Mouse (Mus musculus): ENCODE data around the gene Iqsec1.

The Iqsec1 gene

DNA sequence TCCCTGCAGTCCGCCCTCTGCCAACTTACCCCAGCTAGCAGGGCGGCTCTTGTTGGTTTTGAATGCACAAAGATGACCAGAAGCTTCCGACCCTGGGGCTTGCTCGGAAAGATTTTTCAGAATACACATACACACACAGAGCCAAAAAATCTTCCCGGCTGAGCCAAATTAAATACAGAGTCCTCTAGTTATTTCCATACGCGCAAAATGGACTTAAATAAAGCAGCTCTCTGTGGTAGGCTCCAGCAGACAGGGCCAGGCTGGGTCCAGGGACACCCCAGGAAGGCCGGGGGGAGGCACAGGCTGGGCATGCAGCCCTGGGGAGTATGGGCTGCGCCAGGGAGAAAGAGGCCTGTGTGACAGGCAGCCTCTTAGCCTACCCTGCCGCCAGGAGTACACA lies 282.0 kb downstream of the Iqsec1 start:
- no peak for DNase-seq (ENCODE audit: low spot score)

DNA sequence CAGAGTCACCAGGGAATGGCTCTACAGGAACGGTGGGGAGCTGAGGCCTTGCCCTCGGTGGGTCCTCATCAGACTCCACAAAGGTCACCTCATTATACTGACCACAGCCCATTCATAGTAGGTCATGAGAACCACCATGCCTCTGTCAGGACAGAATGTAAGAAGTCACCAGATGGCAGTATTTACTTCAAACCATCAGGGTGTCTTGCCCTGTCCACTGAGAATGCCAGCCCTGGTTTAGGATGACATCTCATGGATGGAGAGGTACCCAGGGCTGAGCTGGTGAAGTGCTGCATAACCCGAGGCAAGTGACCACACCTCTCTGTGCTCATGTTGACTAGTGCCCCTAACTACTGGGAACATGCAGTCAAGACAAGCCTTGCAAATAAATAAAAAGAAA lies 282.7 kb downstream of the Iqsec1 start:
- DNase-seq (ENCODE audit: low spot score): no peak

DNA sequence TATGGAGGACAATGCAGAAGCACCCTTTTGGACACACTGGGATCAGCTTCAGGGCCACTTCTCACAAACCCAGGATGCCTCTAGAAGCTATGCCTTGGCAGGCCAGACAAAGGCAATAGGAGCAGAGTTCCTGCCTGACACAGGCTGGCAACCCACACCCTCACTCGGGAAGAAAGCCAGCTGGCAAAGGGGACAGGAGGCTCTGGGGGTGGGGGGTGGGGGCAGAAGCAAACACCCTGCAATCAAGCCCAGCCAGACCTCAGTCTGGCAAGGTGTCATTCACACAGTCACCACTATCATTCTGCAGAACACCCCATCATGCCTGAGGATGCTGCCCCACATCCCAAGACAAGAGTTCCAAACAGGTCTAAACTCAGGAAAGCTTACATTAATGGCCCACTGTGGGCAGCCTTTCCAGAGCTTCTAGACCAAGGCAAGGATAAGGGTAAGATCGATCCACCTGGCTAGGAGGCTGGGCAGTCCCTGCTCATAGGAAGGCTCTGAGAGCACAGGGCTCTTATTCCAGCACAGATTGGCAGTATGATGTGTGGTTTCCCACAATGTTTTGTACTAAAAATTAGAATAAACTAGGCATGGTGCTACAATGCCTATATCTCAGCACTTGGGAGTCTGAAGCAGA lies 283.7 kb downstream of the Iqsec1 start:
- no peak for DNase-seq (ENCODE audit: low spot score)

DNA sequence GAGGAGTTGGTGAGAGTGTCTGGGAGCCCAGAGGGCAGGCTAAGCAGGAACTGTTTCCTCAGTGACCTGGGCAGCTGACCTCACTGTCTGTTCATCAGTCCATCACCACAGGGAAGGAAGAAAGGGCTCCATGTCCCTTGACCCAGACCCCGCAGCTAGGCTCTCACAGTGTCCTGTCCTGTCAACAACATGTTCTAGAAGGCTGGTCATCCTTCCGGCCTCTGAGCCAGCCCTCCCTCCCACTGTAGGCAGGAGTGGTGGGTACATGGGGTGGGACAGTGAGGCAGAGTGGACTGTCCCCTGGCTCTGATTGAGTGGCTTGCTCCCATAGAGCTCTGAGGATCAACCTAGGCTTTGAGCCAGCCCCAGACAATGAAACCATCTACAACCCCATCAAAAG lies 284.7 kb downstream of the Iqsec1 start:
- no peak for DNase-seq (ENCODE audit: low spot score)

DNA sequence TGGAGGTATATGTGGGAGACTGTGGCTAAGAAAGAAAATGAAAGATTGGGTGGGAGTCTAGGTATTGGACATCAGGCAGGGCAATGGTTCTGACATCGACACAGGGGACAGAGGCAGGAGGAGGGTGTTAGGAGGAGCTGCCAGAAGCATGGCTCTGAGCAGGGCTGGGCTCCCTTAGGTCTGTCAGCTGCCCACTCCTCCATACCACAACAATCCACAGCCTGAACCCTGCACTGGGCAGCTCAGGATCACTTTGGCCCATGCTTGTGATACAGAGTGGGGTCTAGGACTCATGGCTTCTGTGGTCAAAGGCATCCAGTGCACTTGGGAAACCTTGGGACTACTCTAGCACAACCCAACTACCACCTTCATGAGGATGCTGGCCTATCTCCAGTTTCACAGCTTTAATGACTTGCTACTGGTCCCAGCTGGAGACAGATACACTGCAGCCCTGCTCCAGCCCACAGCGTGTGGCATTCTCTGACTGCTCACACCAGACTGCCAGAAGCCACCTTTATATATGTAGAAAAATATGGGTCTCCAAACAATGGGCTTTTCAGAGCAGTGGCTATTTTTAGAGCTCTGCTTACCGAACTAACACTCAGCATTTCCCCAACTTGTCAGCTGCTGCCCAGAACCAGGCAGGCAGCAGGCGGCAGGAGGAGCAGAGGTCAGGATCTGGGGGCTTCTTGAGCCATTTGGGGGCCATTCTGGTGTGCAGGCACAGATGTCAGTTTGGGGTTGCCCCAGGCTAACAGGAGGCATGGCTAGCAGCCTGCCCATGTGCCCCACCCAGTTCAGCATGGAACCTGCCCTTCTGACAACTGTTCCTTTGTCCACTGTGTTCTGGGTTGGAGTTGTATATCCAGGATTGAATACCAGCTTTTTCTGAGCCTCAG lies 285.4 kb downstream of the Iqsec1 start:
- no peak for DNase-seq (ENCODE audit: low spot score)

DNA sequence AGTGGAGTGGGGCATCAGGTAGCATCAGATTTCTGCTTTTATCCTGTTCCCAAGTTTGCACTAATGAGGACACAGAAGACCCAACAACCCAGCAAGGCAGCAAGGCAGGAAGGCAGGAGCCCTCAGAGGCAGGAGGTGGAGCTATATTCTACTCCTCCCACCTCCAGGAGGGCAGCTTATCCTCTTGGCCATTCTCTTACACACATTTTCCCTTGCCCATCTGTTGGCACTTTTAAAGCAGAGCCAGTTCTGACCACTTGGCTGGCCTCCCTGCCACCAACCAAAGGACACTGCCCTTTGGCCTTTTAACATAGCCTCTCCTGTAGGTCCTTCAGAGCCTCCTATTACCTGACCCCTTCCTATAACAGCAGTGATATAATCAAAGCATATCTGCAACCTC lies 286.3 kb downstream of the Iqsec1 start:
- no peak for DNase-seq (ENCODE audit: low spot score)

DNA sequence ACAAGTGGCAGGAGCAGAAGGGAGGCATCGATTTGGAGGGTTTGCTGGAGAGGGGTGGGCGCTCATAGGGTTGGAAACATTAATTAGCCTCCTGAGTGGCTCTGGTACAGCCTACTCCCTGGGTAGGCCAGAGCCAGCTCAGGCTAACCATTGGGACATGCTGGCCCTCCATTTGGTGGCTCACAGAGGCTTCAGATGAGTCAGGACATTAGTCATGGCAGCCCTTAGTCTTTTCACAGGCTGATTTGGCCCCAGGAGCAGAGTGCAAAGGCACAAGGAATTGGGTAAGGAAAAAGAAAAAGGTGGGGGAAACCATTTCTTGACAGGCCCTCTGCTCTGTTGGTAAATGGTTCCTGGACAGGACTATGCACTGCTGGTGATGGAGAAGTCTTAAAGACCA lies 287.1 kb downstream of the Iqsec1 start:
- no peak for DNase-seq (ENCODE audit: low spot score)

DNA sequence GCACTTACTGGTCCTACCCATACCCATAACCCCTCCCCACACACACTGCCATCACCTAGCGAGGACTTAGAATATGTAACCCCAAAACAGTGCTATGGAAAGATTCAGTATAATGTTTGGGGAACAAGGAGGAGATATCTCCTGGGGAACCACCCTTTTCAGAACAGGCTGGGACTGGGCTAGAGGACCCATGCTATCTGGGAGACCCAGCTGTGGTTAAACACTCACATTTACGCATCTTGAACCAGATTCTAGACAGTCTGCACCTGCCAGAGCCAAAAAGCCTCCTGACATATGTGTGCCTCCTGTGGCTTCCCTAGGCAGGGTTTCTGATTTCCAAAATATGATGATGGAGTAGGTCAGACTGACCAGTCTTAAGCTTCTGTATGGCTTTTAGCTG lies 287.7 kb downstream of the Iqsec1 start:
- DNase-seq (ENCODE audit: low spot score): no peak

DNA sequence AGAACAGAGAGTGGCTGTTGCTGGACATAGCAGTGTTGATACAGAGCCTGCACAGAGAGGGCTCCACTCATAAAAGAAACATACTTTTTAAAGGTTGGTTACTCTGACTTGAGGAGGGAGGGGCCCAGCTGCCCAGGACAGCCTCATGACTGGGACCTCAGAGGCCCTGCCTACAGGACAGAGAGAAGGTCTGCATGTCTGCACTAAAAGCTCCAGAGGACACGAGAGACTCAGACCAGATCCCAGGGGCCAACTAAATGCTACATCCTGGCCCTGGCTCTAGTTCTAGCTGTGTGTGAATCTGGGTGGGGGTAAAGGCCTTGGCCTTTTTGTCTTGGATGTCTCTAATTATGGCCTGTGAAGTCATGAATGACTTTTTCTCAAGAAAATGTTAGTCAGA lies 288.4 kb downstream of the Iqsec1 start:
- no peak for DNase-seq (ENCODE audit: low spot score)

DNA sequence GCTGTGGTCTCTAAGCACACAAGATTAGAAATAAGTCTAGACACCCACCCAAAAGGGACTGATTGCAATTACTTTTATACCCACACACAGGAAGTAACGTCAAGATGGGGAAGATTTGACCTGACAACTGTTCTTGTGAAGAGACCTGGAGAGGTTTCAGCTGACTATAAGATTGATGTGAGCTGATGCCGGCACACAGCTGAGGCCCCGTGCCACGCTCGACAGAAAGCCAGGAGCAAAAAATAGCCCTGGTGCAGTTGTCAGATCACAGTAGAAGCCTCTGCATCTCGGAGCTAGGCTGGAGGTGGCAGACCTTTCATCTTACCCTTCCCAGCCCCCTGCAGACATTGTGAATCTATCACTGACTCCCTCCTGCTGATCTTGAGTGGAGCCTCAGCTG lies 289.6 kb downstream of the Iqsec1 start:
- no peak for DNase-seq (ENCODE audit: low spot score)

DNA sequence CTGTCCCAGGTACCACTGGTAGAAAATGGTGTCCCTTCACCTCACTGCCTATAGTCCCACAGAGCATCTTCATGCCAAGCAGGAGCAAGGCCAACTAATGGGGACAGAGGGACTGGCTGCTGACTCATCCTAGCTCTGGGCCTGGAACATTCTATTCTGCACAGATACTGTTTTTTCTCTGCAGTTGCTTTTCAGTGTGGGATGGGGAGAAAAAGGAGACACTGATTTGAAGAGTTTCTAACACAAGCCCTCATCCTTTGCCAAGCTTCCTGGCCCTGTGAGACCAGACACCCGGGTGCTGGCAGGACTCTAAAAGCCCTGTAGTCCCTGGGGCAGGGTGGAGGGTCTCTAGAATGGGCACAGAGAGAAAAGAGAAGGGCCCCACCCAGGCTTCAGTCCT lies 292.7 kb downstream of the Iqsec1 start:
- DNase-seq (ENCODE audit: low spot score): no peak

DNA sequence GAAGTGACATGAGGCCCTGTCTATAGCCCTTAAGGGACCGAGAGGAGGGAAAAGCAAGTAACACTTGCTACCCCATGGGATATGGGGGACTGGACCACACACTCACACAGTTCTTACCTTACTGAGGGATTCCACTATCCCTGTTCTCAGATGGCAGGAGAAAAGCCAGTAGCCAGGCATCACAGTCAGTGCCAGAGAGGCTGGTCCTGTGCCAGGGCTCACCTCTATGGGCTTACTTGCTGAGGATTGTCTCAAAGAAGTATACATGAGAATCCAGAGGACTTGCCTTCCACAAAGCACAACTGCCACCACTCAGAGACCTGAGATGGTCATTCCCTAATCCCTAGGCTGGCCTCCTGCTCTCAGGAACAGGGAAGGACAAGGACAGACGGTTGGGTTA lies 296.1 kb downstream of the Iqsec1 start:
- no peak for DNase-seq (ENCODE audit: low spot score)

DNA sequence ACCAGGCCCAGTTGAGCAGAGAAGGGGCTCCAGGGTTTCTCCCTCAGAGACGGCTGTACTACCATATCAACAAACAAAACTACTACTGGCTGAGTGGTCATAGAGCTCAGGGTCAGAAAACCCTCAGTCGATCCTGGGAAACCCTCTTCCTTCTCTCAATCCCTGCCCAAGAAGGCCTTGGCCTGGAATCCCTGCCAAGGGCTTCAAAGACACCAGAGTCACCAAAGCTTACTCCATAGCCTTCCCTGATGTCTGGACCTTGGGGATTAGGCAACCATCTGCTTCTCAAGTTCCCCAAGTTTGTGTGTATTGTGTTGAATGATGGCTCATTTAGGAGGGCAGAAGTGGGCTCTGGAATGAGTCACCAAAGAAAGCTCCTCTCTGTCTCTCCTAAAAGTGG lies 296.6 kb downstream of the Iqsec1 start:
- DNase-seq (ENCODE audit: low spot score): no peak

DNA sequence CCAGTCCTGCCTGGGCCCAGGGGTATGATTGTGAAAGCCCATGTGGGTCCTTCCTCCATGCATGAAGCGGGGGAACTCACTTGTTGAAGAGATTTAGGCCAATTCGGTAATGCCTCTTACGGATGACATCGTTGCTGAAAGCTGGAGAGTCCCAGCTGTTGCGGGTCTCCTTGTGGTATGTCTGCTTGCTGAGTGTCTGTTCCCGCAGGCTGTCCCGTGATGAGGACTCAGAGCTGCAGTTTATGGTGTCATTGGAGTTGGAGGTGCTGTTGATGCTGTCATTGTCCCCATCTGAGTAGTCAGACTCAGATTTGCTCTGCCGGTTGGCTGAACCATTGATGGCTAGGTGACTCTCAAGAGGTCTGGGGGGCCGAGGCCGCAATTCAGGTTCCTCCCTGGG lies 299.0 kb downstream of the Iqsec1 start:
- DNase-seq (ENCODE audit: low spot score): no peak

DNA sequence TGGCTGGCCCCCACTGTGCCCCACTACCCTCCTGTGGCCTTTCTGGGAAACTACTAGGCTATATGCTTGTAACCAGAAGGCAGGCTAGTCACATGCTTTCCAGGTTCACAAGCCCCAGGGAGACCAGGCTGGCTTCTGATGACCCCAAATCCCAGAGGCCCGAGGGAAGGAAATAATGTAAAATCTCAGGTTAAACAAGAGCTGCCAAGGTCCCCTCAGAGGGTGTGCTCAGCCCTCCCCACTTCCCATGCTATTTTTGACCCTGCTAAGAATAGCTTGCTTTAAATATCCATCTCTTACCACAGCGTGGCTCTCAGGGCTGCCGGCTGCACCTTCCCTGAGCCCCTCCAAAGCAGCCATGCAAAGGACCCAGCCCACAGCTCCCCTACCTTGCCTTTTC lies 299.7 kb downstream of the Iqsec1 start:
- no peak for DNase-seq (ENCODE audit: low spot score)

DNA sequence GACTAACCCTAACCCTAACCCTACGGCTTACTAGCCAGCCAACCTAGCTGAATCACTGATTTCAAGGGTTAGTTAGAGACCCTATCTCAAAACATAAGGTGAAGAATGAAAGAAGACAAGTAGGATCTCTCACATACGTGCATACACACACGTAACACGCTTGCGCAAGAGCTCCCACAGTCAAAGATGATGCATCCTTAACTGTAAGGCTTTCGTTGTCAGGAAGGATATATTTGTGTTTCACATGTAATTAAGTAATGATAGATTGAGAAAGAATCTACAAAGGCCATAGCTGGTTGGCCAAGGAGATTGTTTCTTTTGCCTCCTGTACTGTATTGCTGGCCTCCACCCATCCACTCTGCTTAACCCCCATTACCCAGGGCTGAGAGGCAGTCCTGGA lies 300.5 kb downstream of the Iqsec1 start:
- no peak for DNase-seq (ENCODE audit: low spot score)

DNA sequence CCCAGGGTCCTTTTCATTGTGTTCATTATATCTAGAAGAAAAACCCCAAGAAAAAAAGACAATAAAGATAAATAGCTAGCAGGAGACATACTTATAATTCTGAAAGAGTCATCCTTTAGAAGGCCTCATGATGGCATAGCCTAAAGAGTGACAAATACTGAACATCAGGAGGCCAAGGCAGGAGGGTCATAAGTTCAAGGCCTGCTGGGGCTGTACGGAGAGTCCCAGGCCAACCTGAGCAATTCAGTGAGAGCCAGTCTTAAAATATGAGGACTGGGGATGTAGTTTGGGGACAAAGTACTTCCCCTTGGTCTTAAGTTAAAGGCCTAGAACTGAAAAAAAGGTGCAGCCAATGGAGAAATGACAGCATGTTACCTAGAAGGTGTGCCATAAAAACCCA lies 301.7 kb downstream of the Iqsec1 start:
- no peak for DNase-seq (ENCODE audit: low spot score)

DNA sequence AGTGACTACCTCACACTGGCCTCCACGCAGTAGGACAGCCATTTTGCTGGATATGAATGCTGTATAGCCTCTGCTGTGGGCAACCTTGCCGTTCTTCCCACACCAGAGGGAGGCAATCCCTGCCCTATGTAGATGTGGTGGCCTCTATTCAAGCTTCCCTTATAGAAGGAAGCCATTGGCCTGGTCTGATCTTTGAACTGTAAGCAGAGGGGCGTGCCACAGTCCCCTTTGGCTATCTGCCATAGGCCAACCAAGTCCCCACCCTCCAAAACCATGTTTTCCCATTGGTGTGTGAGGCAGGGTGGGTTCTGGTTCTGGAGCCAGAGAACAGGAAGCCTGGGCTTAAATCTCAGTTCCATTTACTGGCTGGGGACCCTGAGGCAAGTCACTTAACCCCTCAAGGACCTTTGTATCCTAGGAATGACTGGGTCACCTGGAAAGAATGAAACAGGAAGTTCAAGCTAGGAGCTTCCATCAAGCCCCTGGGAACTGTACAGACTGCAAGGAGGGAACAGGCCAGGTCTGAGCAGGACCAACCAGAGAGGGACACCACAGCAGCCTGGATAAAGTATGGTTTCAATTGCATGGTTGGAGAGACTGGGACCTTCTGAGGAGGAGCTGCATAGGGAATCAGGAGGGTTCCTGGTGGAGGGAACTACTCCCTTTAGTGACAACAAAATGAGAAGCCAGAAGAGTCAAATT lies 304.5 kb downstream of the Iqsec1 start:
- DNase-seq (ENCODE audit: low spot score): no peak

DNA sequence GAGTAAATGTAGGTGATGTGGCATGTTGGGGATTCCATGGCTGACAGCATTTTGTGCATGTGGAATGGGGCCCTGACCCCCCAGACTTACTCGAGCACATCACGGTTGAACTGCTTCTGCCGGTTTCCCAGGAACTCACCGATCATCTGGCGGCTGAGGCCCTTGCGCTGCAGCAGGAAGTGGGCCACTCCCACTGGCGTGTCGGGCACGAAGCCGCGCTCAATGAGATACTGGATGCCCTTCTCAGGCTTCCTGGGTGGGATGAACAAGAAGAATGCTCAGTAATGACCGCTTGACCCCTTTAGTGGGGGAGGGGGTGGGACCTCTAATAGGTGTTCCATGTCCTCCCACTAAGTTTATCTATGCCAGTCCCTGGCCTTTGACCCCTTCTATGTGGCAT lies 308.1 kb downstream of the Iqsec1 start:
- DNase-seq (ENCODE audit: low spot score): no peak

DNA sequence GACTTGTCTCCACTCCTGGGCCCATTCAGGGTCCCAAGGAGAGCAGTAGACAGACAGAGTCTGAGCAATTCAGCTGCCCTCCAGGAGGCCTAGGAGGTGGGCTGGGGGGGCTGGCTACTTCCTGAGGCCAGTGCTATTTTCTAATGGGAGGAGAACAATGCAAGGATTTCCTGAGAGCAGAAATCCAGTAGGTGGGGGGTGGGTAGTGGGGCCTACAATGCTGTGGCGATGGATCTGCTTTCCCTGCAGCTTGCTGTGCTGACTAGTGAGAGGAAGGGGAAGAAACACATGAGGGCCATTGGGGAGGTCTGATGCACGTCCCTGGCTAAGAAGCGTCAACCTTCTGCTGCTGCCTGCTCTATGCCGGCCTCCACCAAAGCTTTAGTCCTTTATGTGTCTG lies 309.7 kb downstream of the Iqsec1 start:
- DNase-seq (ENCODE audit: low spot score): no peak

DNA sequence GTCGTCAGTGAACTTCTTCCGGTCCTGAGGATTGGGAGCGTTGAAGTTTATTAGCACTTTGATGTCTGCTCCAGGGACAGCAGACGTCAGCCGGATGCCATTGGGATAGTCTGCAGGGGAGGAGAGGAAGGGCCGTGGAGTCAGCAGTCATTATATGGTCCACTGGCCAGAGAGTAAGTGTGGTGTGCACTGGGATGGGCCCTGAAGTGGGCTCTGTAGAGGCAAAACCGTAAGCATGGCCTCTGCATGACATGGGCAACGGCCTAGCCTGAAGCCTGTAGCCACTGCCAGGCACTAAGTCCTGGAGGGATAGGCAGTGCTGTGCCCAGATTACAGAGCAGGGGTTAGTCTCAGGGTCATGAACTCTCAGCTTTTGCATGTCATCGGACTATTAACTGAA lies 319.8 kb downstream of the Iqsec1 start:
- DNase-seq (ENCODE audit: low spot score): no peak

DNA sequence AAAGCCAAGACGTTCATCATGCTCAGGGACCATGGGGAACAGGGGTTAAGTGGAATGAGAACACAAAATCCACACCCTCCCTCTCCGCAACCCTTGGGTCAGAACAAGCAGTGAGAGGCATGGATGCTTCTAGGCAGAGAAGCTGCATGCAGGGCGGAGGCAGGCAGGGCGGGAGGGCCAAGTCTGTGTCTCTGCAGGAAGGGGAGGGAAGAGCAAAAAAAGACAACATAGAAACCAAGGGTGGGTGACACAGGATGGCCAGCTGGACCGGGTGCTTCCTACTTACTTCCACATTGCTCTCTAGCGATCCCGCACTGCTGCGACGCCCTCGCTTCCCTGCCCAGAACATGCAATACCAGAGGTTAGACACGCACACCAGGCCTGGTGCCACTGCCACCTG lies 324.7 kb downstream of the Iqsec1 start:
- no peak for DNase-seq (ENCODE audit: low spot score)

DNA sequence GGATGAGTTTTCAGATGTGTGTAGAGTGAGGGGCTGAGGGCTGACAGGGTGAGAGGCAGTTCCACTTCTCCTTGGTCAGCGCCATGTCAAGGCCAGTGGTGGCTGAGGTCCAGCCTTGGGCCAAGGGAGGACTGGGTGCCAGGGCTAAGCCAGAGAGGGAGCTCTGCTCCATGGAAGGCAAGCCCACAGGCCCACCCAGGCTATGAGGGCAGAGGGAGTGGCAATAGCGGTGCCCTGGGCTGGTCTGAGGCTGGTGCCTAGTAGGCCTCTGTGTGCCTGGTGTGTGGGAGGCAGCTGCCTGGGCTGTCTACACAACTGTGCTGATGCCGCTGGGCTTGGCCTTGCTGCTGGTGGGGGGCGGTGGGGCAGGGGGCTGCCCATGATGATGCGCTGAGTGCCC lies 326.3 kb downstream of the Iqsec1 start:
- DNase-seq (ENCODE audit: low spot score): no peak

All from ovary, postnatal 14 days (tissue).